Mouse (Mus musculus) frontal cortex, postnatal 36 days (tissue): ENCODE measurements at regions not wholly inside any gene's neighbourhood (a gene's known extent, or its start where the extent isn't known, plus 50 kb on each side); places are given as distances from the start of the nearest gene placed in this dataset.

ENCODE experiments used
- DNase-seq, 2 experiments: peaks; one replicate each; pipeline ENCODE4 v3.0.0; 2022; ENCODE audit warnings: low spot score in 2 of 2

- DNase-seq = no peak
Observed at GRCm38 (mm10) chr13:25333803-25334202, 63.5 kb upstream of the Nrsn1 start.
